Comparison of ENCODE assay signal across 8 mouse cellular contexts in the genomic region with DNA sequence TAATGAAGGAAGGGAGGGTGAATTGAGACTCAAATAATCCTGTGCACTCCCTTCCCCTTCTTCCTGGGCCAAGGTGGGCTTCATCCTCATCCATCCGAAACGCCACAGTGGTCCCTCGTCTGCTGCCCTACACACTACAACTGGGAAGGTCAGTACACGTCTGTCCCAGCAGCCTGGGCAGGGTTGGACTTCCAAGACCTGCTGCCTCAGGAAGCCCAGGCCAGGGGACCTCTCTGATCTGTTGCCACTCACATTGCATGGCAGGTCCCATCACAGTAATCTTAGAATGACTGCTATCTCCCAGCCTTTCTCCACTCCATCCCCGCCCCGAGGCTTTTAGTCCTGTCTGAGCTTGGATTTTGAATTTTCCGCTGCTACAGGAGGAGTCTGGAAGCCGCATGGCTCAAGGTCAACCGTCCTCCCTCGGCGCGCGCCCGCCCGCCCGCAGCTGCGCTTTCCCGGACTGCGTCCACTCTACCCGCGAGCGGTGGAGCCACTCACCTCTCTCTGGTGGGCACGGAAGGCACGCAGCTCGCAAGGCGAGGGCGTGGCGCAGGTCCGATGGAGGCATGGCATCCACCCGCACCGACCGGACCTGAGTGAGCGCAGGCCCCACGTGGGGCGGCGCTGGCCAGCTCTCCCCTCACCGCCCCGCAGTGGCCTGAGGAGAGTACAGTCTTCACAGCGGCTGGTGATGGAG. TPM values are rescaled to one million over a fixed set of nuclear protein-coding genes. Genes with fewer than 3 reads are reported as not detected.
A peak's percentile ranks its signal among the peaks of the same experiment; 100 is the strongest.
DNase-seq lines count a peak whose midpoint lies in the region; ATAC-seq and TF ChIP-seq lines count a peak whose summit lies in the region.

A gene (minus strand): TSS at position 601 of the 700 bp plus-strand sequence.

- intact Hi-C loops in gastrocnemius, postnatal 14 days (cut with DNase I; ENCODE audit: low total_unique reads), result loop anchor here (5.0 kb wide), 1 partner anchor 40 kb away; no protein-coding TSS in a partner anchor
- intact Hi-C loops in heart, postnatal 14 days (cut with DNase I), result no loop called here
- intact Hi-C loops in left cerebral cortex, postnatal 36 days (cut with DNase I), result no loop called here

- peaks cover 19% of the 10 kb centered on the region for H3K36me3 ChIP-seq in E14TG2a.4 (ENCODE audit: insufficient read depth, low read length)

- TF ChIP-seq CTCF in E14TG2a.4 (conservative IDR thresholded peaks at IDR 0.05; ENCODE audit: low read length), result no peak

- DNase-seq in gastrocnemius, postnatal 14 days, result peak; percentile 12
- no peak for DNase-seq in gastrocnemius, postnatal 4 days (ENCODE audit: low spot score in 2 of 2)
- DNase-seq in embryo, embryonic 10 days (ENCODE audit: low spot score), result peak; percentile 55
- peak; percentile 14 to 38 for DNase-seq in heart, postnatal 14 days
- DNase-seq in left cerebral cortex, postnatal 36 days (ENCODE audit: low spot score in 2 of 2), result peak in 1 of 2 experiments; percentile 35
- peak; percentile 25 to 26 for DNase-seq in natural killer cell, adult 2 months (ENCODE audit: low spot score in 2 of 2)

- H3K9me3 ChIP-seq in E14TG2a.4 (ENCODE audit: low read length), result peaks cover 12% of the 10 kb centered on the region

- H3K27me3 ChIP-seq in E14TG2a.4 (ENCODE audit: insufficient read depth, low read length), result peaks cover 45% of the 10 kb centered on the region

- no peak for ATAC-seq in monocyte, adult 5-6 weeks (replicated peaks; ENCODE audit: insufficient number of reproducible peaks, low FRiP score, low TSS enrichment, poor library complexity, severe bottlenecking)

- H3K4me1 ChIP-seq in E14TG2a.4 (replicated peaks; ENCODE audit: low read depth, low read length), result peaks cover 46% of the 10 kb centered on the region

- peak within 1 kb of the TSS; percentile 76 for H3K4me3 ChIP-seq in E14TG2a.4 (replicated peaks; ENCODE audit: low read length)

RNA-seq across cellular contexts. Expression of the gene that starts here (rescaled TPM):
- under 1 TPM in 1 of 2 experiments, not detected in 1; 0.18 TPM for total RNA-seq in gastrocnemius, postnatal 14 days (2021)
- total RNA-seq in gastrocnemius, postnatal 4 days (2021), result under 1 TPM; 0.23 to 0.49 TPM
- total RNA-seq in heart, postnatal 14 days (2021), result under 1 TPM; 0.38 to 0.41 TPM
- 10 to 100 TPM; 10.5 to 14.8 TPM for total RNA-seq in left cerebral cortex, postnatal 36 days (2021)
- 4.4 to 27.8 TPM (median 4.9 TPM) in 3 replicates for total RNA-seq in monocyte, adult 5-6 weeks (2017)

Comparison
In these comparisons a context has a peak if more than half of its experiments do, and no peak if none do; other contexts are left out.
1. Peak in DNase-seq in gastrocnemius, postnatal 14 days; RNA of the gene not detected or under 1 TPM.
2. Peak in DNase-seq in heart, postnatal 14 days; RNA of the gene not detected or under 1 TPM.
3. DNase-seq: peak in embryo, embryonic 10 days (single experiment) and natural killer cell, adult 2 months (2 of 2); none in gastrocnemius, postnatal 4 days (0 of 2).